Mouse (Mus musculus): Measurements from ENCODE around the gene Pde3a. TPM values are rescaled to one million over a fixed set of nuclear protein-coding genes. Genes with fewer than 3 reads are reported as not detected.
A peak's percentile ranks its signal among the peaks of the same experiment; 100 is the strongest.

The Pde3a gene
- 24.3 and 26.9 TPM in 2 replicates for polyA plus RNA-seq (2014; fragmentation: Nextera tagmentation; extraction: Ambion mirVana)

DNA sequence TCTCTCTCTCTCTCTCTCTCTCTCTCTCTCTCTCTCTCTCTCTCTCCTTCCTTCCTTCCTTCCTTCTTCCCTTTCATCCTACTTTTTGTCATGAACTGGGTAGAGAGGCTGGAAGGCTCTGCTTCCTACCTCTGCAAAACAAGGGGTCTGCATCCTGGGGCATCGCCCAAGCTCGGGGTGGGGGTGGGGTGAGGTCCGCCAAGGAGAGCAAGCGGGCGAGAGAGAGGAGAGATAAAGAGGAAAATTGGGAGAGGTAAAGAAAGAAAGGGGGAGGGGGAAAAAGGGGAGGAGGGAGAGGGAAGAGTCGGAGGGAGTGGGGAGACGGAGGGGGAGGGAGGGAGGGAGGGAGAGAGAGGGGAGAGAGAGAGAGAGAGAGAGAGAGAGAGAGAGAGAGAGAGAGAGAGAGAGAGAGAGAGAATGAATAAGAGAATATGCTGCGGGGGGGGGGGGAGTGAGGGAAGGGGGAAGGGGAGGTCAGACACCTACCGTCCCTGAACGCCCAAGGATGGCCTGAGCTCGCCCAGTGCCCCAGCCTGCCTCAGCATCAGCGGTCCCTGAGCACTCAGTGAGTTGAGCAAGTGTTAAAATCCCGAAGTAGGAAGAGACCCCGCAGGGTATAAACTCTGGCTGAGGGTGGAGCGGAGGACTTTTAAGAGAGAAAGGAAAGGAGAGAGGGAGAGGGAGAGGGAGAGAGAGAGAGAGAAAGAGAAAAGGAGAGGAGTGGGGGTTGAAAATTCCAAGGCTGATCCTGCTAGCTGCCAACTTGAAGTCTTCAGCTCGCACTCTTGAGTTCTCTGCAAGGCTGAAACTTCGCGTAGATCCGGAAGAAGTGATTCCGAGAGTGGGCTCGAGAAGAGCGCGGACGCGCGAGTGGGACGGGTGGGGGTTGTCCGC is at the start of gene Pde3a:
TSS of gene Pde3a (plus strand) at position 579 of the 894 bp plus-strand sequence.
- DNase-seq (ENCODE audit: low spot score) (peak; percentile 54), ATAC-seq (replicated peaks; ENCODE audit: low FRiP score, low TSS enrichment, low read depth) (peak; percentile 23)
- H3K27me3 ChIP-seq (replicated peaks; ENCODE audit: control insufficient read depth, insufficient read depth, low read length): no peaks in the 10 kb centered on the region

GRCm38 (mm10) chr6:141200173-141200615 is 48.9 kb upstream of the Pde3a start:
- no peak overlapping the region for H3K4me2 ChIP-seq (ENCODE audit: low read length)
- no peaks in the 10 kb centered on the region for H3K27me3 ChIP-seq (replicated peaks; ENCODE audit: control insufficient read depth, insufficient read depth, low read length)
- H3K9me3 ChIP-seq (ENCODE audit: control insufficient read depth, low read length): no peaks in the 10 kb centered on the region
- no peak overlapping the region for H3K9ac ChIP-seq (ENCODE audit: low read length)
- H3K4me3 ChIP-seq (ENCODE audit: low read depth, low read length): no peak overlapping the region
- DNase-seq (ENCODE audit: low spot score): no peak
- no peak overlapping the region for H3K27ac ChIP-seq (ENCODE audit: low read depth)
- no peaks in the 10 kb centered on the region for H3K4me1 ChIP-seq (replicated peaks; ENCODE audit: control insufficient read depth, insufficient read depth, low read length)
- no peaks in the 10 kb centered on the region for H3K36me3 ChIP-seq (ENCODE audit: control insufficient read depth, insufficient read depth, low read length)
- peak; percentile 58 for ATAC-seq (replicated peaks; ENCODE audit: low FRiP score, low TSS enrichment, low read depth)

More for the DNA sequence above, at the start of gene Pde3a:
- Histone ChIP-seq H3K4me2 (ENCODE audit: low read length) (peak within 1 kb of the TSS; percentile 78), H3K36me3 (ENCODE audit: control insufficient read depth, insufficient read depth, low read length) (peaks cover 10% of the 10 kb centered on the region; the same call in 1 of the 2 replicates), H3K9me3 (ENCODE audit: control insufficient read depth, low read length) (no peaks in the 10 kb centered on the region), H3K4me3 (ENCODE audit: low read depth, low read length) (peak within 1 kb of the TSS; percentile 88), H3K27ac (ENCODE audit: low read depth) (peak within 1 kb of the TSS; percentile 94), H3K9ac (ENCODE audit: low read length) (peak within 1 kb of the TSS; percentile 89), H3K4me1 (replicated peaks; ENCODE audit: control insufficient read depth, insufficient read depth, low read length) (peaks cover 33% of the 10 kb centered on the region)
- under 1% methylated on average over 26 of the region's 28 CpGs for WGBS

DNA sequence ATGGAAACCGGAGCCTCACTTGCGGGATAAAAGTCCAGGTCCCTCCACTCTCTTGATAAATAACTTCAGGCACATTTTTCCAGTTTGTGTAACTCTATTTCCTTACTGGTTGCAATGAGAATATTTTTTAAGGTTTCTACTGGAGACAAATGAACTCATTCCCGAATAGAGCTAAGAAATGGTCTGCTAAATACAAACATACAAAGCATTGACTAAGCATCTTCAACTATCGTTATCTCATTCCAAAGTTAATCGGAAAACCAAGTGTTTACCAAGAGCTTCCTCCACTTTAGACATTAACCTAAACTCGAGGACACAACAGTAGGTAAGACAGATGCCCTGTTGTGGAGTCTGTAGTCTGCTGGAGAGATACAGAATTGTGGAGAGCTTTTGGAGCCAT is 41.5 kb upstream of the Pde3a start:
- Histone ChIP-seq H3K4me2 (ENCODE audit: low read length) (no peak overlapping the region), H3K9me3 (ENCODE audit: control insufficient read depth, low read length) (no peaks in the 10 kb centered on the region), H3K9ac (ENCODE audit: low read length) (no peak overlapping the region), H3K27me3 (replicated peaks; ENCODE audit: control insufficient read depth, insufficient read depth, low read length) (no peaks in the 10 kb centered on the region), H3K36me3 (ENCODE audit: control insufficient read depth, insufficient read depth, low read length) (no peaks in the 10 kb centered on the region), H3K27ac (ENCODE audit: low read depth) (no peak overlapping the region), H3K4me1 (replicated peaks; ENCODE audit: control insufficient read depth, insufficient read depth, low read length) (no peaks in the 10 kb centered on the region), H3K4me3 (ENCODE audit: low read depth, low read length) (no peak overlapping the region)
- ATAC-seq (replicated peaks; ENCODE audit: low FRiP score, low TSS enrichment, low read depth) (no peak), DNase-seq (ENCODE audit: low spot score) (no peak)
- WGBS: 49% methylated on average over 6 of the region's 6 CpGs

GRCm38 (mm10) chr6:141208283-141208872 is 40.7 kb upstream of the Pde3a start:
- Histone ChIP-seq H3K36me3 (ENCODE audit: control insufficient read depth, insufficient read depth, low read length) (no peaks in the 10 kb centered on the region), H3K4me2 (ENCODE audit: low read length) (no peak overlapping the region), H3K4me1 (replicated peaks; ENCODE audit: control insufficient read depth, insufficient read depth, low read length) (no peaks in the 10 kb centered on the region), H3K9ac (ENCODE audit: low read length) (no peak overlapping the region), H3K27me3 (replicated peaks; ENCODE audit: control insufficient read depth, insufficient read depth, low read length) (no peaks in the 10 kb centered on the region), H3K4me3 (ENCODE audit: low read depth, low read length) (no peak overlapping the region), H3K9me3 (ENCODE audit: control insufficient read depth, low read length) (no peaks in the 10 kb centered on the region), H3K27ac (ENCODE audit: low read depth) (no peak overlapping the region)
- no peak for DNase-seq (ENCODE audit: low spot score)
- whole genome bisulfite sequencing: 61% methylated on average over 1 of the region's 1 CpGs
- no peak for ATAC-seq (replicated peaks; ENCODE audit: low FRiP score, low TSS enrichment, low read depth)

- H3K27me3 ChIP-seq (replicated peaks; ENCODE audit: control insufficient read depth, insufficient read depth, low read length): no peaks in the 10 kb centered on the region
- H3K27ac ChIP-seq (ENCODE audit: low read depth): no peak overlapping the region
- no peak for DNase-seq (ENCODE audit: low spot score)
- no peaks in the 10 kb centered on the region for H3K36me3 ChIP-seq (ENCODE audit: control insufficient read depth, insufficient read depth, low read length)
- H3K4me1 ChIP-seq (replicated peaks; ENCODE audit: control insufficient read depth, insufficient read depth, low read length): no peaks in the 10 kb centered on the region
- no peak overlapping the region for H3K4me2 ChIP-seq (ENCODE audit: low read length)
- no peak overlapping the region for H3K9ac ChIP-seq (ENCODE audit: low read length)
- H3K9me3 ChIP-seq (ENCODE audit: control insufficient read depth, low read length): no peaks in the 10 kb centered on the region
- ATAC-seq (replicated peaks; ENCODE audit: low FRiP score, low TSS enrichment, low read depth): no peak
- no peak overlapping the region for H3K4me3 ChIP-seq (ENCODE audit: low read depth, low read length)
- 88% methylated on average over 3 of the region's 3 CpGs for WGBS
Measured at GRCm38 (mm10) chr6:141210021-141210420, 39.0 kb upstream of the Pde3a start.

DNA sequence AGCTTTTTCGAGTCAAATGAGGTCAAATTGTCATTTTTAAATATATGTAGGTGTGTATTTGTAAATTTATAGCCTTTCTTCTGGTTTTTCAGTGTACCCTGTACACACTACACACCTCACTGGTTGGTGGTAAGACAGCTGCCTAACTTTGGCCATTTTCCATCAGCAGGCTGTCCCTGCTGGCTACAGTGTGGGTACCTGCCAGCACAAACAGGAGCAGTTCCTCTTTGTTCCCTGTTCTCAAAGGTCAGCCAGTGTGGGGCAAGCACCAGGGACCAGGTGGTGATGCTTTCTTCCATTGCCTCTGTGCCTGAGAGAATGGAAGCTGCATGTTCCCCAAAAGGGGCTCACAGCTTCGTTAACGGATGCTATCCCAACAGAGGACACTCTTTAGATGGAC is 28.0 kb upstream of the Pde3a start:
- Histone ChIP-seq H3K27me3 (replicated peaks; ENCODE audit: control insufficient read depth, insufficient read depth, low read length) (no peaks in the 10 kb centered on the region), H3K36me3 (ENCODE audit: control insufficient read depth, insufficient read depth, low read length) (no peaks in the 10 kb centered on the region), H3K4me1 (replicated peaks; ENCODE audit: control insufficient read depth, insufficient read depth, low read length) (no peaks in the 10 kb centered on the region), H3K9me3 (ENCODE audit: control insufficient read depth, low read length) (no peaks in the 10 kb centered on the region), H3K9ac (ENCODE audit: low read length) (no peak overlapping the region), H3K4me3 (ENCODE audit: low read depth, low read length) (no peak overlapping the region), H3K27ac (ENCODE audit: low read depth) (no peak overlapping the region), H3K4me2 (ENCODE audit: low read length) (no peak overlapping the region)
- 77% methylated on average over 3 of the region's 3 CpGs for WGBS
- no peak for DNase-seq (ENCODE audit: low spot score)
- no peak for ATAC-seq (replicated peaks; ENCODE audit: low FRiP score, low TSS enrichment, low read depth)

DNA sequence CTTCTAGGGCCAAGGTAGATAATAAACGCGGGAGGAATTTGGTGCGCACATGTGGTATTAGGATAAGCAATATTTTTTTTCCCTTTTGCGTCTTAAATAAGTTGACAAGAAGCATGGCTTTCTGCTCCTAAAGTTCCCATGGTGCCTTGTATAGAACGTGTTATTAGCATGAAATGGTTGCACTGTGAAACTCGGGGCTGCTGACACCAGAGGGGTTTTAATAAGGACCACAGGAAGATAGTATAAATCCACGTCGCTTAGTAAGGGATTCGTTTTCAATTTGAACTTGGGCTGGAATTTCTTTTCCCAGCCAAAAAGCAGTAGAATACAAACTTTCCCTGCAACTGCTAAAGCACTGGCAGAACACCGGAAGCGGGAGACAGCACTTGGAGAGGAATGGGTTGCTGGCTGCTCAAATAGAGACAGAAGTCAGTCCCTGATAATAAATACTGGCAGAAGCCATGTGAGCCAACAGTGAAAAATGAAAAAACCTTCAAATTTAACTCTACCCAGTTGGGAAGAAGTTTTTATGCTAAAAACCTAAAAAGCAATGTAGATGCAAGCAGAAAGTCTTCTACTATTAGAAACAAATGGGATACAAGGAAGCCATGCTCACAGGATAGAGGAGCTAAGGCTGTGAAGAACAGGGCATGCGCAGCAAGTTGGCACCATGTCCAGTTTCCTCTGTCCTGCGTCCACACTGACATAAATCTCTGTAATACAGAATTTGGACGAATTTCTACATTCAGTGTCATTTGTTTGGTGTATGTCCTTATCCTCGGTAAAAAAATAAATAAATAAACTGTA is 22.0 kb upstream of the Pde3a start:
- Histone ChIP-seq H3K4me1 (replicated peaks; ENCODE audit: control insufficient read depth, insufficient read depth, low read length) (peaks cover 9% of the 10 kb centered on the region), H3K27ac (ENCODE audit: low read depth) (no peak overlapping the region; the same call in 1 of the 2 replicates), H3K4me3 (ENCODE audit: low read depth, low read length) (no peak overlapping the region), H3K9ac (ENCODE audit: low read length) (no peak overlapping the region), H3K4me2 (ENCODE audit: low read length) (no peak overlapping the region), H3K27me3 (replicated peaks; ENCODE audit: control insufficient read depth, insufficient read depth, low read length) (no peaks in the 10 kb centered on the region), H3K9me3 (ENCODE audit: control insufficient read depth, low read length) (no peaks in the 10 kb centered on the region), H3K36me3 (ENCODE audit: control insufficient read depth, insufficient read depth, low read length) (no peaks in the 10 kb centered on the region)
- no peak for ATAC-seq (replicated peaks; ENCODE audit: low FRiP score, low TSS enrichment, low read depth)
- 49% methylated on average over 15 of the region's 15 CpGs for WGBS
- DNase-seq (ENCODE audit: low spot score): no peak

- H3K27ac ChIP-seq (ENCODE audit: low read depth): no peak overlapping the region
- no peaks in the 10 kb centered on the region for H3K9me3 ChIP-seq (ENCODE audit: control insufficient read depth, low read length)
- peaks cover 9% of the 10 kb centered on the region for H3K4me1 ChIP-seq (replicated peaks; ENCODE audit: control insufficient read depth, insufficient read depth, low read length)
- H3K27me3 ChIP-seq (replicated peaks; ENCODE audit: control insufficient read depth, insufficient read depth, low read length): no peaks in the 10 kb centered on the region
- no peak overlapping the region for H3K4me2 ChIP-seq (ENCODE audit: low read length)
- no peak overlapping the region for H3K9ac ChIP-seq (ENCODE audit: low read length)
- no peak for ATAC-seq (replicated peaks; ENCODE audit: low FRiP score, low TSS enrichment, low read depth)
- H3K4me3 ChIP-seq (ENCODE audit: low read depth, low read length): no peak overlapping the region
- H3K36me3 ChIP-seq (ENCODE audit: control insufficient read depth, insufficient read depth, low read length): no peaks in the 10 kb centered on the region
- 41% methylated on average over 3 of the region's 3 CpGs for WGBS
- DNase-seq (ENCODE audit: low spot score): no peak
Measured at GRCm38 (mm10) chr6:141227658-141228005, 21.4 kb upstream of the Pde3a start.
